Mouse (Mus musculus) G1E-ER4 (cell line): ENCODE data around the gene Stac2. TPM values are rescaled to one million over a fixed set of nuclear protein-coding genes. Genes with fewer than 3 reads are reported as not detected.

ENCODE experiments used
- GATA1 ChIP-seq: IDR thresholded peaks from one replicate; pipeline ENCODE4 v1.8.0; 2012; ENCODE audit warnings: low read length, inconsistent platforms
- polyA plus RNA-seq: library from polyadenylated mRNA; stranded (reverse); fragments of >175 nt; gene quantifications from 2 replicates; pipeline ENCODE4 v1.2.3, GENCODE M21; 2012

Stac2 gene
- polyA plus RNA-seq, 1 experiment = not detected

DNA sequence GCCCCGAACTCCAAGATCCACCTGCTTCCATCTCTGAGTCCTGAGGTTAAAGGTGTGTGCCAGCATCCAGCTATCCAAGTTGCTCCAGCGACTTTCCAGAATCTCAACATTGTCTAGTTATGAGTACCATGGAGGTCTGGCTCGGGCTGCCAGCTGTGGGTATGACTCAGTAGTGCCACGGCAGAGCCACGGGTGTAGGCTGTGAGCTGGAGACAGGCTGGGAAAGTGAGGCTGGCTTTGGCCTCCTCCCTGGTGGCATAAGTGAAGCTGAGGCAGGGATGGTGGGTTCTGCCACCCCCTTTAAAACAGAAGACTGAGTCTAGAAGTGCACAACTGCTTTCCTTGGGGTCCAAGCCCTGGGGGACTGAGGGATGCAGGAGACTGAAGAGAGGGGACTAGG, 19.2 kb downstream of the Stac2 start:
- TF ChIP-seq GATA1 = no peak

GRCm38 (mm10) chr11:98031443-98031770, 21.9 kb downstream of the Stac2 start:
- no peak for TF ChIP-seq GATA1

DNA sequence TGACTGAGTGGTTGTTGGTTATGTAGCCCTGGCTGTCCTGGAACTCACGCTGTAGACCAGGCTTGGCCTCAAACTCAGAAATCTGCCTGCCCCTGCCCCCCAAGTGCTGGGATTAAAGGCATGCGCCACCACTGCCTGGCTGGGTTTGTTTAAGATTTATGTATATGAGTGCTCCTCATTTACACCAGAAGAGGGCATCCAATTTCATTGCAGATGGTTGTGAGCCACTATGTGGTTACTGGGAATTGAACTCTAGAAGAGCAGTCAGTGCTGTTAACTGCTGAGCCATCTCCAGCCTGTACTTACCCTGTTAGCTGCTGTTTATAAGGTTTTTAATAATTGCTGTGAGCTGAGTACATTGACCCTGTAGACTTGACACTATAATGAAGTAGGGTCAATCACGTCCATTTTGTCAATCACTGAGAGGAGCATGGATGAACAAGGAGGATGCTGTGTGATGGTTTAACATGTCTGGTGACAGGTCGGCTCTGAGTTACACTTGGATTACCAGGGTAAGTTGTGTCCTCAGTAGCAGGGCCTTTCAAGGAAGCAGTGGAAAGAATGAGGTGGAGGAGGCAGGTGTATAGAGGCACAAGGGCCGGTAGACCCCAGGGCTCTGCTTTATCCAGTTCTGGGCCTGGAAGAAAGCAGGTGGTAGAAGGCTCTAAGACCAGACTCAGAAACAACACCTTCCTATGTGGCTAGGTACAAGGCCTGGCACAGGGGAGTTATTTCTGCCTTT, 22.4 kb downstream of the Stac2 start:
- no peak for TF ChIP-seq GATA1

- TF ChIP-seq GATA1 = no peak
Measured at GRCm38 (mm10) chr11:98027785-98028184, 25.5 kb downstream of the Stac2 start.

GRCm38 (mm10) chr11:98027297-98027688, 26.0 kb downstream of the Stac2 start:
- TF ChIP-seq GATA1 = no peak

- no peak for TF ChIP-seq GATA1
Measured at GRCm38 (mm10) chr11:98026570-98027296, 26.5 kb downstream of the Stac2 start, which contains the start of gene Rpl19. Rpl19 (plus strand) TSS chr11:98026710.

DNA sequence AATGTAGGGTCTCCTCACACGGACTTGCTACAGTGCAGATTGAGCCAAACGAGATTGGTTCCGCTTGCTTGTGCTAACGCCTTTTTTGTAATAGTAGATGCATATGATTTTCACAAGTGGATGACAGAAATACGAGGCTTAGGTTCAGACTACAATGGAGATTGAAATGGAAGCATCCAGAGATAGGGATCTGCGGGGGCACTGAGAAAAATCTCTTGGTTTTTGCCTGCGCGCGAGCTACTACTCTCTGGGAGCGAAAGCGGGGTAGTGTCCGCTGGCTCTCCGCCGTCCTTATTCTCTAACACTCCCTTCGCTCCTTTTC, 27.1 kb downstream of the Stac2 start:
- no peak for TF ChIP-seq GATA1

GRCm38 (mm10) chr11:98024516-98024915, 28.7 kb downstream of the Stac2 start:
- no peak for TF ChIP-seq GATA1

- no peak for TF ChIP-seq GATA1
Measured at GRCm38 (mm10) chr11:98022555-98023371, 30.5 kb downstream of the Stac2 start, which contains the start of gene Cacnb1. Cacnb1 (minus strand) TSS chr11:98023034.

- no peak for TF ChIP-seq GATA1
Measured at GRCm38 (mm10) chr11:98022253-98022554, 31.1 kb downstream of the Stac2 start.

GRCm38 (mm10) chr11:98021565-98022252, 31.6 kb downstream of the Stac2 start:
- TF ChIP-seq GATA1 = no peak

GRCm38 (mm10) chr11:98021118-98021517, 32.1 kb downstream of the Stac2 start:
- no peak for TF ChIP-seq GATA1

- no peak for TF ChIP-seq GATA1
Measured at GRCm38 (mm10) chr11:98020710-98021109, 32.6 kb downstream of the Stac2 start.

DNA sequence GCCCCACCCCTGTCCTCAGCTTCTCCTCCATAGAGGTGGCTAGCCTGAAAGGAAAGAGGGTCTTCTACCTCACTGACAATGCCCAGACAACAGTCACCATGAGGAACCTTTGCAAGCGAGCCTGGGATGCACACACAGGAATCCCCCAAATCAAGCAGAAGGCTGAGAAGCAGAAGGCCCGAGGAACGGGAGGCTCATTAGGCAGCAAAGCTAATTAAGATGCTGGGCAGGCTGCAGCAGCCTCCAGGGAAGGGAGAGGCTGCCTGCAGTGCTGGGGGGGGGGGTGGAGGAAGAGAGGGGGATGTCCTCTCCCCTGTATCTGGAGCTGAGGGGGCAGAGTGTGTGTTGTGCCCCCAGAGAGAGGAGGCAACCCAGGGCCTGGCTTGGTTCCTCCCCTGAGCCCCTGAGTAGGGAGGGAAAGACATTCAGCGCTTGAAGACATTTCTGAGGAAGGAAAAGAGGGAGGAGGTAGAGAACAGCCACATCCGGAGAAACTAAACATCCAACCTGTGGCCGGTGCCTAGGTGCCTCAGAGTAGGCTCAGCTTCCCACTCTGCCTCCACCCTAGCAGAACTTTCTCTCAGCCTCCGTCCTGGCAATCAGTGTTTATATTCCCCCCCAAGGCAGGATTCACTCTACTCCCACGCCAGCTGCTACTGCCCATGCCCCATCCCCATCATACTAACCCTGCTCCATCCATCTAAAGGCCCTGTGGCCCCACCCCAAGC, 33.2 kb downstream of the Stac2 start:
- TF ChIP-seq GATA1 = no peak
